Mouse (Mus musculus) spleen, adult 2 months (tissue): ENCODE results near the gene Krtap12-1. TPM values are rescaled to one million over a fixed set of nuclear protein-coding genes. Genes with fewer than 3 reads are reported as not detected.
"Not testable (repeated sequence)": the region's sequence is repeated elsewhere in the genome, so short reads cannot be mapped to it uniquely, and the experiment has no call there.

Source experiments
- DNase-seq, 2 experiments: peaks; one replicate each; pipeline versions ENCODE4 v3.0.0 to v3.0.0-alpha.2; 2012 to 2021; ENCODE audit warnings: low spot score in 2 of 2, low read depth in 1 of 2
- H3K27ac ChIP-seq: fragments of 200-500 bp; 2 replicates; pipeline ENCODE4 v1.5.1; 2012; ENCODE audit warnings: low read length, inconsistent platforms; ENCODE audit not compliant: insufficient read depth
- H3K27me3 ChIP-seq: fragments of 200-500 bp; 2 replicates; pipeline ENCODE4 v1.6.1; 2012; ENCODE audit warnings: mild to moderate bottlenecking, moderate library complexity, low read length, inconsistent platforms; ENCODE audit not compliant: control insufficient read depth, insufficient read depth
- H3K36me3 ChIP-seq: fragments of 200-500 bp; 2 replicates; pipeline ENCODE4 v1.6.1; 2012; ENCODE audit warnings: mild to moderate bottlenecking, low read length, inconsistent platforms; ENCODE audit not compliant: control insufficient read depth, insufficient read depth
- H3K4me1 ChIP-seq: fragments of 200-500 bp; 2 replicates; pipeline ENCODE4 v1.6.1; 2011; ENCODE audit warnings: inconsistent platforms; ENCODE audit not compliant: control insufficient read depth, insufficient read depth, insufficient read length
- H3K4me3 ChIP-seq: fragments of 200-500 bp; 2 replicates; pipeline ENCODE4 v1.5.1; 2011; ENCODE audit warnings: mild to moderate bottlenecking, inconsistent platforms; ENCODE audit not compliant: insufficient read depth, insufficient read length; ENCODE audit errors: extremely low read depth
- CTCF ChIP-seq: fragments of 200-500 bp; IDR thresholded peaks from 2 replicates; pipeline ENCODE4 v1.5.1; 2011; ENCODE audit warnings: mild to moderate bottlenecking, inconsistent platforms; ENCODE audit not compliant: insufficient read depth, insufficient read length, insufficient replicate concordance; ENCODE audit errors: extremely low read depth
- POLR2A ChIP-seq: fragments of 200-500 bp; IDR thresholded peaks from 2 replicates; pipeline ENCODE4 v1.6.1; 2011; ENCODE audit warnings: low read depth, low read length, inconsistent platforms
- WGBS: fragments of 180-500 bp; shearing (Covaris S2); methylation state at CpG from one replicate; pipeline ENCODE4 v1.1.7; 2018; 5-methylcytosine and 5-hydroxymethylcytosine counted together
- polyA plus RNA-seq: library from polyadenylated mRNA; depleted of rRNA; stranded (reverse); fragments of >200 nt; gene quantifications from 2 replicates; pipeline ENCODE4 v1.2.3, GENCODE M21; 2012; rRNA removed

Gene Krtap12-1
- polyA plus RNA-seq, 1 experiment, result not detected

- no peak for TF ChIP-seq POLR2A
- no peak for TF ChIP-seq CTCF
- no peaks in the 10 kb centered on the region for H3K4me1 ChIP-seq
- DNase-seq, result no peak
- H3K27ac ChIP-seq, result no peak overlapping the region
- WGBS, result 53% methylated on average over 4 of the region's 4 CpGs
- no peaks in the 10 kb centered on the region for H3K36me3 ChIP-seq
- no peak overlapping the region for H3K4me3 ChIP-seq
- no peaks in the 10 kb centered on the region for H3K27me3 ChIP-seq
These were observed 18.5 kb downstream of the Krtap12-1 start for GRCm38 (mm10) chr10:77738929-77739328.

GRCm38 (mm10) chr10:77741924-77742688 is 21.7 kb downstream of the Krtap12-1 start, which contains the start of gene Gm18596:
Gene Gm18596 (minus strand): TSS chr10:77742638.
- H3K27me3 ChIP-seq, H3K4me3 ChIP-seq, DNase-seq, H3K4me1 ChIP-seq, H3K36me3 ChIP-seq, H3K27ac ChIP-seq: not testable (repeated sequence)
- 65% methylated on average over 5 of the region's 5 CpGs for WGBS

- WGBS, result 80% methylated on average over 1 of the region's 1 CpGs
- DNase-seq, H3K27me3 ChIP-seq, H3K36me3 ChIP-seq, H3K4me1 ChIP-seq, H3K27ac ChIP-seq, H3K4me3 ChIP-seq: not testable (repeated sequence)
These were observed 30.3 kb downstream of the Krtap12-1 start for GRCm38 (mm10) chr10:77750686-77751085.

GRCm38 (mm10) chr10:77751254-77751653 is 30.9 kb downstream of the Krtap12-1 start, which contains the start of gene Gm9736:
Gene Gm9736 (minus strand): TSS chr10:77751354.
- WGBS, result 73% methylated on average over 1 of the region's 1 CpGs
- not testable (repeated sequence) for H3K27ac ChIP-seq, DNase-seq, H3K4me3 ChIP-seq, H3K4me1 ChIP-seq, H3K36me3 ChIP-seq, H3K27me3 ChIP-seq

- 49% methylated on average over 3 of the region's 3 CpGs for WGBS
- H3K4me1 ChIP-seq, H3K4me3 ChIP-seq, H3K27me3 ChIP-seq, DNase-seq, H3K27ac ChIP-seq, H3K36me3 ChIP-seq: not testable (repeated sequence)
These were observed 31.9 kb downstream of the Krtap12-1 start for GRCm38 (mm10) chr10:77752312-77752711.

GRCm38 (mm10) chr10:77753448-77753847 is 33.0 kb downstream of the Krtap12-1 start:
- Histone ChIP-seq H3K27me3 (no peaks in the 10 kb centered on the region), H3K27ac (no peak overlapping the region), H3K4me1 (no peaks in the 10 kb centered on the region), H3K36me3 (no peaks in the 10 kb centered on the region), H3K4me3 (no peak overlapping the region)
- DNase-seq, result no peak
- TF ChIP-seq POLR2A (no peak), CTCF (no peak)

- not testable (repeated sequence) for H3K27ac ChIP-seq, H3K4me1 ChIP-seq, DNase-seq, H3K4me3 ChIP-seq, H3K27me3 ChIP-seq, H3K36me3 ChIP-seq
- no CpG with 5 or more reads among the region's 1 CpGs for WGBS
These were observed 39.2 kb downstream of the Krtap12-1 start, which contains the start of gene Gm3233 for GRCm38 (mm10) chr10:77759582-77759981. Gene Gm3233 (minus strand): TSS chr10:77759682.

- H3K27ac ChIP-seq, result no peak overlapping the region
- 83% methylated on average over 1 of the region's 1 CpGs for WGBS
- no peaks in the 10 kb centered on the region for H3K36me3 ChIP-seq
- no peaks in the 10 kb centered on the region for H3K4me1 ChIP-seq
- no peaks in the 10 kb centered on the region for H3K27me3 ChIP-seq
- no peak for DNase-seq
- TF ChIP-seq CTCF, result no peak
- no peak for TF ChIP-seq POLR2A
- H3K4me3 ChIP-seq, result no peak overlapping the region
These were observed 49.3 kb downstream of the Krtap12-1 start for GRCm38 (mm10) chr10:77769727-77770126.

Other genes with a start within 250 kb of the Krtap12-1 start
- 21.1 and 25.6 TPM in 2 replicates for gene Fam207a, start 204.8 kb upstream of the Krtap12-1 start, polyA plus RNA-seq
- gene Itgb2, start 190.3 kb upstream of the Krtap12-1 start, polyA plus RNA-seq, result 154 and 176 TPM in 2 replicates
- gene Pttg1ip, start 138.9 kb upstream of the Krtap12-1 start, polyA plus RNA-seq, result 63.4 and 65.3 TPM in 2 replicates
- gene Sumo3, start 114.5 kb upstream of the Krtap12-1 start, polyA plus RNA-seq, result 131 and 154 TPM in 2 replicates
- not detected in 2 replicates for gene Gm49325, start 114.4 kb upstream of the Krtap12-1 start, polyA plus RNA-seq
- 31.4 and 34.0 TPM in 2 replicates for gene Ube2g2, start 98.3 kb upstream of the Krtap12-1 start, polyA plus RNA-seq
- 0.55 and 1.1 TPM in 2 replicates for gene Tspear, start 34.0 kb upstream of the Krtap12-1 start, polyA plus RNA-seq
- gene Gm19402, start 29.8 kb upstream of the Krtap12-1 start, polyA plus RNA-seq, result not detected in 2 replicates
- gene Gm9508, start 23.4 kb upstream of the Krtap12-1 start, polyA plus RNA-seq, result not detected in 2 replicates
- gene Gm10272, start 14.0 kb upstream of the Krtap12-1 start, polyA plus RNA-seq, result not detected in 2 replicates
- gene Gm10024, start 9.1 kb upstream of the Krtap12-1 start, polyA plus RNA-seq, result not detected in 2 replicates
- 0.39 TPM in 1 of 2 replicates, not detected in the other for gene Gm10142, start 4.8 kb upstream of the Krtap12-1 start, polyA plus RNA-seq
- gene Gm10100, start 5.9 kb downstream of the Krtap12-1 start, polyA plus RNA-seq, result not detected in 2 replicates
- gene Gm18596, start 22.0 kb downstream of the Krtap12-1 start, polyA plus RNA-seq, result not detected in 2 replicates
- not detected in 2 replicates for gene Gm9736, start 30.8 kb downstream of the Krtap12-1 start, polyA plus RNA-seq
- gene Gm3233, start 39.1 kb downstream of the Krtap12-1 start, polyA plus RNA-seq, result not detected in 2 replicates
- not detected in 2 replicates for gene Gm3238, start 50.7 kb downstream of the Krtap12-1 start, polyA plus RNA-seq
- not detected in 2 replicates for gene Gm7138, start 56.3 kb downstream of the Krtap12-1 start, polyA plus RNA-seq
- not detected in 2 replicates for gene Gm3250, start 61.9 kb downstream of the Krtap12-1 start, polyA plus RNA-seq
- gene Gm7137, start 67.6 kb downstream of the Krtap12-1 start, polyA plus RNA-seq, result not detected in 2 replicates
- not detected in 2 replicates for gene Gm9639, start 74.5 kb downstream of the Krtap12-1 start, polyA plus RNA-seq
- gene Gm19668, start 78.5 kb downstream of the Krtap12-1 start, polyA plus RNA-seq, result not detected in 2 replicates
- gene Gm9507, start 91.2 kb downstream of the Krtap12-1 start, polyA plus RNA-seq, result not detected in 2 replicates
- gene Gm2696, start 94.1 kb downstream of the Krtap12-1 start, polyA plus RNA-seq, result not detected in 2 replicates
- gene Krtap10-4, start 106.5 kb downstream of the Krtap12-1 start, polyA plus RNA-seq, result not detected in 2 replicates
- not detected in 2 replicates for gene Krtap10-10, start 115.3 kb downstream of the Krtap12-1 start, polyA plus RNA-seq
- gene Gm36176, start 126.2 kb downstream of the Krtap12-1 start, polyA plus RNA-seq, result not detected in 2 replicates
- not detected in 2 replicates for gene Gm10318, start 132.3 kb downstream of the Krtap12-1 start, polyA plus RNA-seq
- gene Gm3285, start 141.4 kb downstream of the Krtap12-1 start, polyA plus RNA-seq, result 0.09 TPM in 1 of 2 replicates, not detected in the other
- gene Lrrc3, start 181.9 kb downstream of the Krtap12-1 start, polyA plus RNA-seq, result 0.70 and 1.2 TPM in 2 replicates
- 51.6 and 52.3 TPM in 2 replicates for gene Trpm2, start 250.0 kb downstream of the Krtap12-1 start, polyA plus RNA-seq